Mouse (Mus musculus) intestine, embryonic 15.5 days (tissue): ENCODE data around the gene Tbc1d10a. TPM values are rescaled to one million over a fixed set of nuclear protein-coding genes. Genes with fewer than 3 reads are reported as not detected.

ENCODE experiments used
- ATAC-seq: fragments of 200-750 bp; cut with Nextera tagmentation; 2 replicates; pipeline ENCODE4 v1.8.0; 2017; ENCODE audit warnings: moderate TSS enrichment, moderate library complexity
- H3K27ac ChIP-seq: fragments of 300-500 bp; sonication (generic); 2 replicates; pipeline ENCODE4 v1.5.1; 2015; ENCODE audit warnings: mild to moderate bottlenecking, inconsistent platforms
- H3K27me3 ChIP-seq: fragments of 300-500 bp; sonication (generic); replicated peaks from 2 replicates; pipeline ENCODE4 v1.6.1; 2015; ENCODE audit warnings: inconsistent platforms
- H3K36me3 ChIP-seq: fragments of 300-500 bp; sonication (generic); 2 replicates; pipeline ENCODE4 v1.6.1; 2015; ENCODE audit warnings: inconsistent platforms
- H3K4me1 ChIP-seq: fragments of 300-500 bp; sonication (generic); replicated peaks from 2 replicates; pipeline ENCODE4 v1.6.1; 2015; ENCODE audit warnings: inconsistent platforms
- H3K4me2 ChIP-seq: fragments of 300-500 bp; sonication (generic); replicated peaks from 2 replicates; pipeline ENCODE4 v1.6.1; 2015; ENCODE audit warnings: mild to moderate bottlenecking, inconsistent platforms
- H3K4me3 ChIP-seq: fragments of 300-500 bp; sonication (generic); replicated peaks from 2 replicates; pipeline ENCODE4 v1.5.1; 2015; ENCODE audit warnings: inconsistent platforms
- H3K9ac ChIP-seq: fragments of 300-500 bp; sonication (generic); 2 replicates; pipeline ENCODE4 v1.6.1; 2015; ENCODE audit warnings: inconsistent platforms
- H3K9me3 ChIP-seq: fragments of 300-500 bp; sonication (generic); 2 replicates; pipeline ENCODE4 v1.6.1; 2016; ENCODE audit warnings: inconsistent platforms
- WGBS: fragments of 180-500 bp; shearing (Covaris S2); methylation state at CpG from one replicate; pipeline ENCODE4 v1.1.7; 2015; 5-methylcytosine and 5-hydroxymethylcytosine counted together
- polyA plus RNA-seq: library from polyadenylated mRNA; unstranded; fragments of >200 nt; fragmentation: Nextera tagmentation; extraction: Ambion mirVana; gene quantifications from 2 replicates; pipeline ENCODE4 v1.2.1, GENCODE M21; 2015

The Tbc1d10a gene
- polyA plus RNA-seq, 1 experiment from 2014 or later = 32.3 TPM

DNA sequence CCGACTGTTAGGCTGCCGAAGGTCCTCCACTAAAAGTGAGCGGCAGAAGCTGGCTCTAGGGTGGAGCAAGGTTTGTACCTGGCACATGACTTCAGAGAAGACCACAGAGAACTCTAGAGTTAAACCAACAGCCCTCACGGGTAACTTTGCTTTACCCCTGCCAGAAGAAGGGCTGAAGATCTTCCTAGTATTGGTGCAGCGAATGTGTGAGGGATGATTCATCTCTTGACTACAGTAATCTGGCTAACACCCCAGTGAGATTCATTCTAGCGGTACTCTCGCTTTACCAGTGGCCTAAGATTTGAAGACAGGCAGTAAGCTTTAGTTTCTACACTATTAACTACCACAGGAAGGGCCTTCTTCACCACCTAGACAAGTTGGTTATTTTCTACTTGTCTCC is 19.4 kb downstream of the Tbc1d10a start:
- no peak overlapping the region for H3K9ac ChIP-seq
- no peaks in the 10 kb centered on the region for H3K9me3 ChIP-seq
- no peaks in the 10 kb centered on the region for H3K27me3 ChIP-seq
- H3K4me3 ChIP-seq = no peak overlapping the region
- ATAC-seq = no peak
- no peak overlapping the region for H3K4me2 ChIP-seq
- H3K36me3 ChIP-seq = peaks cover 5% of the 10 kb centered on the region
- no peak overlapping the region for H3K27ac ChIP-seq
- H3K4me1 ChIP-seq = peaks cover 6% of the 10 kb centered on the region; the same call in 1 of the 2 replicates
- WGBS = 85% methylated on average over 7 of the region's 7 CpGs

DNA sequence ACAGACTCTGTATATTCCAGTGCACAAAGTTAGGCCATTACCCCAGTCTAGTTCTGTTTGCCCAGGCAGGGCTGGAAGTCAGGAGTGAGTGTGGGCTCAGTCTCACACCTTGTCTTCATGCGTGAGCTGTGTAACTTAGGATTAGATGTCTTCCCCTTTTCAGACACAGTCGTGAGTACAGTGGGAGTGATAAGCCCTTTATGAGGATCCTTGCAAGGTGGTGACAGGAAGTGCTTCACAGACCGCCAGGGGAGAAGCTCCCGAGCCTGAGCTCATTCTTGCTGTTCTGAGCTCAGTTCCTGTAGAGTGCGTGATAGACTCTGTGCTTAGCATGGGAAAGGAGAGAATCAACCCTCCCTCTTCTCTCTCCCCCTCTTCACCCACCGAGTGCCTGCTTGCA is 20.0 kb downstream of the Tbc1d10a start:
- WGBS = 62% methylated on average over 6 of the region's 6 CpGs
- H3K27me3 ChIP-seq = no peaks in the 10 kb centered on the region
- no peak overlapping the region for H3K4me2 ChIP-seq
- H3K4me1 ChIP-seq = peaks cover 6% of the 10 kb centered on the region; the same call in 1 of the 2 replicates
- peaks cover 9% of the 10 kb centered on the region for H3K36me3 ChIP-seq
- no peaks in the 10 kb centered on the region for H3K9me3 ChIP-seq
- H3K27ac ChIP-seq = no peak overlapping the region
- H3K4me3 ChIP-seq = no peak overlapping the region
- H3K9ac ChIP-seq = no peak overlapping the region
- ATAC-seq = no peak

DNA sequence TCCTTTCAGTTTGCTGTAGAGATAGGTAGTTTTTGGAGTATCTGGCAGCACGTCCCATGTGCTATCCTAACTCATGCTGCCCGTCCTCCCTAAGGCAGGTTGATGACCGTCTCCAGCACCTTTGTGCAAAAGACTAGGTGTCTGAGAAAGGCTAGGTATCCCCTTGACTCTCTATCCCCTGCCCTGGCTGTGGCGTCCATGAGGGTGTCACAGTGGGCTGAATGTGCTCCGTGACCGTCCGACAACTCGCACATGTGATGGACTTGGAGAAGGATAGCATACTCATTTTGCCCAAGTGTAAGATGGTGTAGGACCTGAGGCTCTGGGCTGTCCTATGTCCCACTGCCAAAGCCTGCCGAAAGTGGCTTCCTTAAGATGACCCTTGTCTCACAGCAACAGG is 21.1 kb downstream of the Tbc1d10a start:
- Histone ChIP-seq H3K9me3 (no peaks in the 10 kb centered on the region), H3K4me2 (no peak overlapping the region), H3K27ac (no peak overlapping the region), H3K4me3 (no peak overlapping the region), H3K27me3 (no peaks in the 10 kb centered on the region), H3K9ac (no peak overlapping the region), H3K4me1 (peaks cover 6% of the 10 kb centered on the region; the same call in 1 of the 2 replicates), H3K36me3 (peaks cover 17% of the 10 kb centered on the region)
- WGBS = 92% methylated on average over 9 of the region's 9 CpGs
- ATAC-seq = no peak

DNA sequence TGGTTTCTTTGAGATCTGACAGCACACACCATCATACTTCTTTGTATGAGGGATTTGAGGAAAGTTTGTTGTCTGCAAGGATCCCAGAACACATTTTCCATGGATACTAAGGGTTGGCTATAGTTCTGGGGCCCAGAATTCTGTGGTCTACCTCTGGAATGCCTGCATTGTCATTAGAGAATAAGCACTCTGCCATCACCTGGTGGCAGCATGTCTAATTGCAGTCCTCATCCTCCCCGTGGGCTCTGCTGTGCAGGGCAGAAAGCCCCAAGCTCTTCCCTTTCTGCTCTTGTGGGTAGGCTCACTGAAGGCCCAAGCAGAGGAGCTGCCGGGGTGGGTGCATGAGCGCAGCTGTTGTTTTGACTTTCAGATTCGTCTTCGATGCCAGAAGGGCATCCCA is 23.0 kb downstream of the Tbc1d10a start:
- Histone ChIP-seq H3K9ac (no peak overlapping the region), H3K4me2 (no peak overlapping the region), H3K4me3 (no peak overlapping the region), H3K27me3 (no peaks in the 10 kb centered on the region), H3K4me1 (no peaks in the 10 kb centered on the region), H3K9me3 (no peaks in the 10 kb centered on the region), H3K27ac (no peak overlapping the region), H3K36me3 (peaks cover 26% of the 10 kb centered on the region)
- WGBS = 74% methylated on average over 5 of the region's 5 CpGs
- ATAC-seq = no peak

DNA sequence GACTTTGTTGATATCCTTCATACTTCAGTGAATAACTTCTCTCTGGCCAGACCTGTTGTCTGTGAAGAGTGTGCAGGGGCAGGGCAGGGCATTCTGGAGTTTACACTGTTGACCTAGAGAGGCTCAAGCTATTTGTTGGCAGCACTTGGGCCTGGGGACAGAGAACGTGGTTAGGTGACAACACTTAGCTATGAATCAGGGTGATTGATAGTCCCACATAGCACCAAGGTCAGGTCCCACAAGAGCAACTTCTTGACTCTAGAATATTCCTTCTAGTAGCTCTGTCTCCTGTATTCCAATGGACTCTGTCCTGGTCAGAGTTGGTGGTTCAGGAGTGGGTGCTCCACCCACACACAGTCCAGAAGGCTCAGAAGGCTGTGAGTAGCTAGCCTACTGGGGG is 24.2 kb downstream of the Tbc1d10a start:
- H3K9me3 ChIP-seq = no peaks in the 10 kb centered on the region
- ATAC-seq = no peak
- no peak overlapping the region for H3K27ac ChIP-seq
- no peaks in the 10 kb centered on the region for H3K4me1 ChIP-seq
- H3K4me2 ChIP-seq = no peak overlapping the region
- H3K27me3 ChIP-seq = no peaks in the 10 kb centered on the region
- 48% methylated on average over 1 of the region's 1 CpGs for WGBS
- H3K36me3 ChIP-seq = peaks cover 32% of the 10 kb centered on the region
- no peak overlapping the region for H3K4me3 ChIP-seq
- no peak overlapping the region for H3K9ac ChIP-seq

DNA sequence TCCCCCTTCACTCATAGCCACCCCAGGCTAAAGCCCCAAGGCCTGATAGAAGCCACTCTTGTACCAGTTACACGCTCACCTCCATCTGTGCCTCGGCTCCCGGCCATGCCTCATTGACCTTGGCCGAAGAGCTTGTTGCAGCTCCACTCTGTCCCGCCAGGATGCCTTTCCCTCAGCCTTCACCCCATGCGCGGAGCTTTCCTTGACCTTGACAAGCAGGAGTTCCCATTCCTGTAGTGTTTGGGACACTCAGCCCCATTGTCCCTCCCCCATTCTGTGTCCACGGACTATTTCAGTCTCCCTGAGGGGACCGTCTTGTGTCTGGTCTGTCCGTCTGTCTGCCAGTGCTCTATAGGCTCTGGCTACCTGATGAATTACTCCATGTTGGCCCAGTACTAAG is 26.5 kb downstream of the Tbc1d10a start:
- Histone ChIP-seq H3K4me3 (no peak overlapping the region), H3K9ac (no peak overlapping the region), H3K36me3 (peaks cover 32% of the 10 kb centered on the region), H3K9me3 (no peaks in the 10 kb centered on the region), H3K27ac (no peak overlapping the region), H3K4me2 (no peak overlapping the region), H3K27me3 (no peaks in the 10 kb centered on the region; the same call in 1 of the 2 replicates), H3K4me1 (peaks cover 2% of the 10 kb centered on the region)
- ATAC-seq = no peak
- WGBS = 91% methylated on average over 10 of the region's 10 CpGs

DNA sequence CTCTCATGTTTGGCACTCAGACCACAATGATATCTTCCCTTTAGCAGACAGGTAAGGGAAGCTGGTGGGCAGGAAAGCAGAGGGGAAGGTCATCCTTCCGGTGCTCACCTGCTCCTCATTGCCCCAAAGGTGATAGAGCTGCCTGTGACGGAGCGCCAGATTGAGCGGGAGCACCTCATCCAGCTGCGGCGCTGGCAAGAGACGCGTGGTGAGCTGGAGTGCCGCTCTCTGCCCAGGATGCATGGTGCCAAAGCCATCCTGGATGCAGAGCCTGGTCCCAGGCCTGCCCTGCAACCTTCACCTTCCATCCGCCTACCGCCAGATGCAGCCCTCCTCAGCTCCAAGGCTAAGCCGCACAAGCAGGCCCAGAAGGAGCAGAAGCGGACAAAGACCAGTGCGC is 28.0 kb downstream of the Tbc1d10a start:
- Histone ChIP-seq H3K36me3 (peaks cover 30% of the 10 kb centered on the region), H3K4me1 (peaks cover 7% of the 10 kb centered on the region), H3K4me2 (no peak overlapping the region), H3K9ac (no peak overlapping the region), H3K27me3 (no peaks in the 10 kb centered on the region; the same call in 1 of the 2 replicates), H3K27ac (no peak overlapping the region), H3K4me3 (no peak overlapping the region), H3K9me3 (no peaks in the 10 kb centered on the region)
- ATAC-seq = no peak
- 93% methylated on average over 14 of the region's 14 CpGs for WGBS

DNA sequence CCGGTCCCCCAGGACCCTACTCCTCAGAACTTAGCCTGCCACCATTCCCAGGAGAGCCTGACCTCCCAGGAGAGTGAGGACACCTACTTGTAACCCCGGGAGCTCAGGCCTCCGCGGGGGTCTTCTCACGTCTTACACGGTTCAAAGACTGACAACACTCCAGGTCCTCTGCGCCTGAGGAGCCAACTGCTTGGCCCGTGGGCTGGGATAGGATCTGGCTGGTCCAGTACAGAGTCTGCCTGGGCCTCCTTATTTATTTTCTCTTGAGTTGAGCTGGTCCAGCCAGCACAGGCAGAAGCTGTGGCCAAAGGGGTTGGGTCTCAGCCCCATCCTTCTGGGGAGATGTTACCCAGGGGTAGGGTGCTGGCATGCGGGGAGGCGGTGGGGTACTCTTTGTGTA is 28.5 kb downstream of the Tbc1d10a start:
- H3K4me1 ChIP-seq = peaks cover 7% of the 10 kb centered on the region
- no peaks in the 10 kb centered on the region; the same call in 1 of the 2 replicates for H3K27me3 ChIP-seq
- H3K4me3 ChIP-seq = no peak overlapping the region
- H3K4me2 ChIP-seq = no peak overlapping the region
- H3K9me3 ChIP-seq = no peaks in the 10 kb centered on the region
- no peak overlapping the region for H3K9ac ChIP-seq
- H3K27ac ChIP-seq = no peak overlapping the region
- peaks cover 27% of the 10 kb centered on the region for H3K36me3 ChIP-seq
- whole genome bisulfite sequencing = 82% methylated on average over 10 of the region's 10 CpGs
- no peak for ATAC-seq

DNA sequence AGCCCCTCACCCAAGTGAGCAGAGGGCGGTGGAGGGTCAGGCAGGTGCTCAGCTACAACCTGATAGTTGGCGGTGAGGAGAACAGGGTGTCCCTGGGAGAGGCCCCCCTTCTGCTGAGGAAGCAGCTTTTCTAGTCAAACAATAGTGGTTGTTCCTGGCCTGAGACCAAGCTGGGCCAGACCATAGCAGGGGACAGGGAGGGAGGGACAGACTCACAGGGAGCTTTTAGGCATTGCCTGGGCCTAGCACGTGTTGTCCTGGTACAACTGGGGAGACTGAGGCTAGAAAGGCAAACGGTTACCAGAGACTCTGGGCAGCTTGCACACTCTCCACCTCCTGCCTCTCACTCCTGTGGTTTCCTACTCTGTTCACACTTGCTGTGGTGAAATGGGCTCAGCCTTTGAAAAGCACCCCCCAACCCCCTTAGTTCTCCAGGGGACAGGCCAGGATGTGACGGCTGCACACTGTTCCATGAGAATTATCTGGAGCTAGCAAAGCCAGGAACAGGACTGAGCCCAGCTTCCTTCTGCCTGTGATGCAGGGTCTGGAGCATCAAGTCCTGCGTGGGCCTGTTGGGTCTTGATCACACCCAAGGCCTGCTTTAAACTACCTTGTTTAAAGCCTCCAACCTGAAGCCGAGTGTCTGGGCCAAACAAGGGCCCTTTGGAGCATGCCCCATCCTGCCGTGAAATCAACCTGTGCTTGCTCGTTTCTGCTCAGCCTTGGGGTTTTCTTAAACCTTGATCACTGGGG is 29.8 kb downstream of the Tbc1d10a start:
- Histone ChIP-seq H3K36me3 (peaks cover 25% of the 10 kb centered on the region), H3K4me1 (peaks cover 7% of the 10 kb centered on the region), H3K4me2 (no peak overlapping the region), H3K9me3 (no peaks in the 10 kb centered on the region), H3K27ac (no peak overlapping the region), H3K4me3 (no peak overlapping the region), H3K9ac (no peak overlapping the region), H3K27me3 (no peaks in the 10 kb centered on the region; the same call in 1 of the 2 replicates)
- 85% methylated on average over 9 of the region's 9 CpGs for WGBS
- no peak for ATAC-seq

DNA sequence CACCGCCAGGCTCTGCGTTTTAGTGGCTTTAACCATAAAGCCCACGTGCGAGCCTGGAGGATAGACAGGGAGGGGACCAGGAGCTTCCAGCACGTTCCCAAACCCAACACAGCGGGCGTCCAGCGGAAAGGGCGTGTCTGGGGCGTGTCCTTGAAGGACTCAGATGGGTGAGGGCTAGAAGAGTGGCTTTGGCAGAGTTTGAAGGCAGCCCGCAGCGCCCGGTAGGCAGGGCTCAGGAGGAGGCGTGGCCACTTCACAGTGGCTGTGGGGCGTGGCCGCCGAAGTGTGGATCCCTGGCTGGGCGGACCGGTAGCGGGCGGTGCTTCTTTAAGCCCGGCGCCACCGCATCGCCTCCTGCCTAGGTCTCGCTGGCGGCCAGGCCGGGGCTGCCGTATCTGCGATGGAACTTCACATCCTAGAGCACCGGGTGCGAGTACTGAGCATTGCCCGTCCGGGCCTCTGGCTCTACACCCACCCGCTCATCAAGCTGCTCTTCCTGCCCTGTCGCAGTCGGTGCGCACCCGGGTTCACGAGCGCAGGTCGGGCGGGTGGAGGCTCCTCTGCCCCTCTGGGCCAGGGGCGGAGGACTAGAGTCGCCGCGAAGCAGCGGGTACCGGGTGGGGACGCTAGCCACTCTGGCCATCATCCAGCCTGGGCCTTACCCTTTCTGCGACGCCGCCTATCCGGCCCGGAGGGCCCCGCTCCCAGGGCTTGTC is 31.5 kb downstream of the Tbc1d10a start, which contains the start of gene Castor1:
TSS of gene Castor1 (plus strand) at position 312 of the 716 bp plus-strand sequence.
- Histone ChIP-seq H3K9ac (peak within 1 kb of the TSS; percentile 59), H3K27ac (no peak within 1 kb of the TSS)
- peak; percentile 91 for ATAC-seq

DNA sequence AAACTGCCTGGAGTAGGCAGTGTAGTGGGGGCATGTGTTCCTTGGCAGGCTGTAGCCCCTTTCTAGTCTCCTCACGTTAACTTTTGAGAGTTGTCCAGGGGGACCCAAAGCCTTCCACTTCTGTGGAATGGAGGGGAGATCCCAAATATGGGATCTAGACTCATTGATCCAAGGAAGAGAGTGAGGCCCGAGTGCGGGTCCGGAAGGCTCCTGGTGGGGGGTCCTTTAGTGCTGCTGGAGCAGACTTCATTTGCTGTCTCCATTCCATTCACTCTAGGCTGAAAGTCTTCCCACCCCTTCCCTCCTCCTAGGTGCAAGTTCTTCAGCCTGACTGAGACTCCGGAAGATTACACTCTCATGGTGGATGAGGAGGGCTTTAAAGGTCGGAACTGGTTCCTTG is 32.0 kb downstream of the Tbc1d10a start:
- no peak for ATAC-seq
- WGBS = 9% methylated on average over 6 of the region's 6 CpGs

More for the DNA sequence above, 31.5 kb downstream of the Tbc1d10a start, which contains the start of gene Castor1:
- Histone ChIP-seq H3K4me3 (peak within 1 kb of the TSS; percentile 54), H3K9me3 (no peaks in the 10 kb centered on the region), H3K4me2 (peak within 1 kb of the TSS; percentile 98), H3K36me3 (peaks cover 11% of the 10 kb centered on the region; the same call in 1 of the 2 replicates), H3K4me1 (peaks cover 7% of the 10 kb centered on the region), H3K27me3 (no peaks in the 10 kb centered on the region; the same call in 1 of the 2 replicates)
- under 1% methylated on average over 56 of the region's 56 CpGs for WGBS

DNA sequence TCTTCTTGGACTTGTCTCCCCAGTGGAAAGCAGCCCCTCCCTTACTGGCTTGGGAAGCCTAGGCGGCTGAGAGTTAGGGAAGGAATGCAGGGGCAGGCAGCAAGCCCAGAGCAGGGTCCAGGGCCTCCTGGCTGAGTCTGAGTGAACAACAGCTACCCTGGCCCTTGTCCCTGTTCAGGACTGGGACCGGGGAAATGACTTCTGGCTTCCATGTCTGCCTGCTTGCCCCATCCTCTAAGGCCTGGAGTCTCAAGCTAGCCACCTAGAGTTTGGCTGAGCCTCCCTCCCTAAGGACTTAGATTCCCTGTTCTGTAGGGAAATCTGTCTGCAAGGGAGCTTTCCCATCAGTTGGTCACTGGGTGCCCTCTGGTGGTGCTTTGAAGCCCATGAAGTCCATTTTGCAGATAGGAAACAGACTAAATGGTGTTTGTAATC is 32.7 kb downstream of the Tbc1d10a start:
- Histone ChIP-seq H3K27ac (no peak overlapping the region), H3K4me1 (peaks cover 9% of the 10 kb centered on the region), H3K4me2 (peak overlapping the region; percentile 98; the same call in 1 of the 2 replicates), H3K36me3 (peaks cover 8% of the 10 kb centered on the region; the same call in 1 of the 2 replicates), H3K9me3 (no peaks in the 10 kb centered on the region), H3K4me3 (no peak overlapping the region), H3K27me3 (no peaks in the 10 kb centered on the region; the same call in 1 of the 2 replicates), H3K9ac (no peak overlapping the region)
- ATAC-seq = no peak
- 9% methylated on average over 2 of the region's 2 CpGs for WGBS

More for the DNA sequence above, 32.0 kb downstream of the Tbc1d10a start:
- Histone ChIP-seq H3K4me3 (peak overlapping the region; percentile 54), H3K36me3 (peaks cover 11% of the 10 kb centered on the region; the same call in 1 of the 2 replicates), H3K27me3 (no peaks in the 10 kb centered on the region; the same call in 1 of the 2 replicates), H3K27ac (no peak overlapping the region), H3K4me1 (peaks cover 9% of the 10 kb centered on the region), H3K9ac (peak overlapping the region; percentile 59), H3K4me2 (peak overlapping the region; percentile 98), H3K9me3 (no peaks in the 10 kb centered on the region)
